9 mouse cellular contexts compared by ENCODE assay signal in the genomic region with DNA sequence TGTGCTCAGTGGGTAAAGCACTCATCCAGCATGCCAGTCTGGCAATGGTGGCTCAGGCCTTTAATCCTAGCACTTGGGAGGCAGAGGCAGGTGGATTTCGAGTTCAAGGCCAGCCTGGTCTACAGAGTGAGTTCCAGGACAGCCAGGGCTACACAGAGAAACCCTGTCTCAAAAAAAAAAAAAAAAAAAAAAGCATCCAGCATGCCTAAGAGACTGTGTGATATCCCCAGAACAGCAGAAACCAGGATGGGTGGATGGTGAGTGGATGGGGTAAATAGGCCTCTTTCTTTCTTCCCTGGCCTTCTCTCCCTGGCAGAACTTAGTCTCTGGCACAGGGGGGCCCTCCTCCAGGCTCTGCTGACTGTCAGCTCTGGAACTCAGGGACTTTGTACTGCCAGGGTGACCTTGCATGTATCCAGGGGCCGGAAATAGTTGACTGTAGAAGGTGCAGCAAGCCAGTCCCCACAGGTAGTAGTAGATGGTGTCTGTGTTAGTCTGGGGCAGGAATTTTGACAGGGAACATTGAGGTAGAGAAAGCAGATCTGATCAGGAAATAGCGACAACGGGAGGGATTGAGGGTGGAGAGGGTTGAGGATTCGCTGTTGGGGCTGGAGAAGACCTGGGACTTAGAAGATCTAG. TPM values are rescaled to one million over a fixed set of nuclear protein-coding genes. Genes with fewer than 3 reads are reported as not detected.
DNase-seq lines count a peak whose midpoint lies in the region; ATAC-seq and TF ChIP-seq lines count a peak whose summit lies in the region.
"Had no signal": no experiment of that assay in that cellular context is flagged by ENCODE, and none has a peak within 500 bp of the region (broad histone marks: within the 10 kb centered on the region; RNA-seq: fewer than 3 reads in every experiment).

No protein-coding gene starts in this region.

- H3K27me3 ChIP-seq in thymus, adult 2 months (ENCODE audit: control insufficient read depth, insufficient read depth, low read length) = no peaks in the 10 kb centered on the region
- H3K27me3 ChIP-seq in erythroblast, embryonic 14.5 days (ENCODE audit: control insufficient read depth) = no peaks in the 10 kb centered on the region
- H3K27me3 ChIP-seq in liver, embryonic 15.5 days = no peaks in the 10 kb centered on the region

- peak overlapping the region; percentile 83 for H3K9ac ChIP-seq in liver, embryonic 15.5 days

- H3K4me2 ChIP-seq in liver, embryonic 15.5 days = peak overlapping the region; percentile 83

- peaks cover 14% of the 10 kb centered on the region for H3K4me1 ChIP-seq in thymus, adult 2 months (replicated peaks; ENCODE audit: control insufficient read depth, insufficient read depth, low read length)
- H3K4me1 ChIP-seq in erythroblast, embryonic 14.5 days (ENCODE audit: control insufficient read depth) = peaks cover 74% of the 10 kb centered on the region
- peaks cover 73% of the 10 kb centered on the region for H3K4me1 ChIP-seq in liver, embryonic 15.5 days (replicated peaks)

- 24% methylated on average over 5 of the region's 5 CpGs for WGBS in thymus, adult 2 months
- 11% methylated on average over 5 of the region's 5 CpGs for WGBS in liver, embryonic 15.5 days (ENCODE audit: insufficient replicate concordance)

- no peak for DNase-seq in thymus, adult 2 months
- DNase-seq in thymus, adult 18-20 months = no peak
- DNase-seq in induced T-regulatory cell, adult 2 months (ENCODE audit: low read depth) = peak; percentile 47
- DNase-seq in left cerebral cortex, adult 18-20 months (ENCODE audit: low spot score in 2 of 2) = no peak
- DNase-seq in right cerebral cortex, adult 2 months (ENCODE audit: low spot score in 2 of 2) = no peak
- no peak for DNase-seq in layer of hippocampus, adult 9-11 months

- no peaks in the 10 kb centered on the region for H3K36me3 ChIP-seq in thymus, adult 2 months (ENCODE audit: control insufficient read depth, insufficient read depth, low read length)
- peaks cover 56% of the 10 kb centered on the region for H3K36me3 ChIP-seq in erythroblast, embryonic 14.5 days (ENCODE audit: control insufficient read depth)
- H3K36me3 ChIP-seq in liver, embryonic 15.5 days (replicated peaks) = peaks cover 52% of the 10 kb centered on the region

- TF ChIP-seq POLR2A in thymus, adult 2 months (IDR thresholded peaks at IDR 0.05; ENCODE audit: control insufficient read depth, extremely low read depth, insufficient read depth, low read length, poor library complexity) = no peak

- H3K4me3 ChIP-seq in thymus, adult 2 months (ENCODE audit: control insufficient read depth, insufficient read depth, low read length) = peak overlapping the region; percentile 85
- H3K4me3 ChIP-seq in erythroblast, embryonic 14.5 days (replicated peaks) = peak overlapping the region; percentile 86
- H3K4me3 ChIP-seq in liver, embryonic 15.5 days (replicated peaks) = peak overlapping the region; percentile 72

- no peaks in the 10 kb centered on the region for H3K9me3 ChIP-seq in erythroblast, embryonic 14.5 days (ENCODE audit: control insufficient read depth, low read length)
- no peaks in the 10 kb centered on the region for H3K9me3 ChIP-seq in liver, embryonic 15.5 days (replicated peaks)

- peak overlapping the region; percentile 51; the same call in 1 of the 2 replicates for H3K27ac ChIP-seq in thymus, adult 2 months (ENCODE audit: control insufficient read depth, insufficient read depth, low read length)
- H3K27ac ChIP-seq in liver, embryonic 15.5 days (replicated peaks) = peak overlapping the region; percentile 87

- no peak for TF ChIP-seq CTCF in thymus, adult 2 months (IDR thresholded peaks at IDR 0.05; ENCODE audit: borderline replicate concordance, control insufficient read depth, extremely low read depth, insufficient read depth, low read length, poor library complexity)

- ATAC-seq in liver, embryonic 15.5 days (ENCODE audit: insufficient read depth) = peak; percentile 35

RNA-seq across cellular contexts. Expression of a gene that starts 0.6 kb away (rescaled TPM):
- 21.6 and 23.1 TPM in 2 replicates for polyA plus RNA-seq in thymus, adult 2 months (2012; rRNA removed)
- polyA plus RNA-seq in erythroblast, embryonic 14.5 days (2012) = 0.90 and 0.96 TPM in 2 replicates
- polyA plus RNA-seq in liver, embryonic 15.5 days (2015; fragmentation: Nextera tagmentation; extraction: Ambion mirVana) = 3.2 and 3.7 TPM in 2 replicates
- total RNA-seq in left cerebral cortex, adult 18-20 months (2021) = 1 to 10 TPM; 5.2 to 7.6 TPM

RNA-seq across cellular contexts. Expression of a gene that starts 16.7 kb away (rescaled TPM):
- polyA plus RNA-seq in thymus, adult 2 months (2012; rRNA removed) = 29.3 and 33.0 TPM in 2 replicates
- polyA plus RNA-seq in erythroblast, embryonic 14.5 days (2012) = 0.86 and 1.3 TPM in 2 replicates
- polyA plus RNA-seq in liver, embryonic 15.5 days (2015; fragmentation: Nextera tagmentation; extraction: Ambion mirVana) = 33.3 and 36.0 TPM in 2 replicates
- 10 to 100 TPM; 11.9 to 15.1 TPM for total RNA-seq in left cerebral cortex, adult 18-20 months (2021)

RNA-seq across cellular contexts. Expression of a gene that starts 19.4 kb away (rescaled TPM):
- polyA plus RNA-seq in thymus, adult 2 months (2012; rRNA removed) = 43.1 and 45.2 TPM in 2 replicates
- 0.64 and 0.80 TPM in 2 replicates for polyA plus RNA-seq in erythroblast, embryonic 14.5 days (2012)
- 5.7 and 6.4 TPM in 2 replicates for polyA plus RNA-seq in liver, embryonic 15.5 days (2015; fragmentation: Nextera tagmentation; extraction: Ambion mirVana)
- total RNA-seq in left cerebral cortex, adult 18-20 months (2021) = 10 to 100 TPM; 29.9 to 31.9 TPM

RNA-seq across cellular contexts. Expression of a gene that starts 24.1 kb away (rescaled TPM):
- not detected in 2 replicates for polyA plus RNA-seq in thymus, adult 2 months (2012; rRNA removed)
- not detected in 2 replicates for polyA plus RNA-seq in erythroblast, embryonic 14.5 days (2012)
- not detected in 2 replicates for polyA plus RNA-seq in liver, embryonic 15.5 days (2015; fragmentation: Nextera tagmentation; extraction: Ambion mirVana)
- total RNA-seq in left cerebral cortex, adult 18-20 months (2021) = not detected
- total RNA-seq: common myeloid progenitor, adult 5-6 weeks had no signal

RNA-seq across cellular contexts. Expression of a gene that starts 27.2 kb away (rescaled TPM):
- 154 and 258 TPM in 2 replicates for polyA plus RNA-seq in thymus, adult 2 months (2012; rRNA removed)
- polyA plus RNA-seq in erythroblast, embryonic 14.5 days (2012) = 30.4 and 30.5 TPM in 2 replicates
- polyA plus RNA-seq in liver, embryonic 15.5 days (2015; fragmentation: Nextera tagmentation; extraction: Ambion mirVana) = 96.8 and 109 TPM in 2 replicates
- total RNA-seq in left cerebral cortex, adult 18-20 months (2021) = 1 to 10 TPM in 1 of 2 experiments, under 1 TPM in 1; 0.35 to 1.1 TPM

Comparison
In these comparisons a context has a peak if more than half of its experiments do, and no peak if none do; other contexts are left out.
1. RNA of a gene that starts 16.7 kb away (polyA plus RNA-seq): 33.3 to 36.0 TPM in liver, embryonic 15.5 days and 29.3 to 33.0 TPM in thymus, adult 2 months; 0.86 to 1.3 TPM in erythroblast, embryonic 14.5 days; every median in the first group is over 10 times any median in the second.
2. Peak in every context shown above with its lines, with median percentiles within 50 percentile points of each other: H3K4me3 ChIP-seq.